Mouse (Mus musculus) left cerebral cortex, postnatal 4 days (tissue): ENCODE data around the gene Acvr2a. TPM values are rescaled to one million over a fixed set of nuclear protein-coding genes. Genes with fewer than 3 reads are reported as not detected.
"Not testable (repeated sequence)": the region's sequence is repeated elsewhere in the genome, so short reads cannot be mapped to it uniquely, and the experiment has no call there.

Experiments used
- DNase-seq: peaks from one replicate; pipeline ENCODE4 v3.0.0-alpha.2; 2022
- intact Hi-C: fragments of 180-260 bp; cut with DNase I; formaldehyde crosslinking; loops from one replicate; pipeline ENCODE4 v1.15.1; 2025
- total RNA-seq, 2 experiments: library from RNA; stranded (reverse); gene quantifications; 2 replicates each; pipeline ENCODE4 v1.2.3; 2021

Gene Acvr2a
- total RNA-seq, 2 experiments from 2014 or later, result 72.8 to 91.2 TPM

- DNase-seq, intact Hi-C loops: not testable (repeated sequence)
These were observed 51.7 kb downstream of the Acvr2a start for GRCm38 (mm10) chr2:48865596-48865995.

GRCm38 (mm10) chr2:48868199-48868913 is 54.4 kb downstream of the Acvr2a start:
- intact Hi-C loops, result no loop called here
- DNase-seq, result no peak

GRCm38 (mm10) chr2:48885945-48886344 is 72.0 kb downstream of the Acvr2a start:
- intact Hi-C loops, result loop anchor here (5.0 to 10.0 kb wide), 3 partner anchors 884 to 1394 kb away; no protein-coding TSS in a partner anchor
- DNase-seq, result peak; percentile 36

- no peak for DNase-seq
- intact Hi-C loops, result no loop called here
These were observed 81.3 kb downstream of the Acvr2a start for GRCm38 (mm10) chr2:48895186-48895585.

GRCm38 (mm10) chr2:48908866-48909265 is 95.0 kb downstream of the Acvr2a start:
- intact Hi-C loops, result no loop called here
- no peak for DNase-seq

GRCm38 (mm10) chr2:48914185-48914584 is 100.3 kb downstream of the Acvr2a start:
- DNase-seq, result no peak
- intact Hi-C loops, result loop anchor here (5.0 kb wide), 1 partner anchor 398 kb away; no protein-coding TSS in a partner anchor

- intact Hi-C loops, result no loop called here
- DNase-seq, result no peak
These were observed 101.9 kb downstream of the Acvr2a start for GRCm38 (mm10) chr2:48915832-48916231.

GRCm38 (mm10) chr2:48935058-48935457 is 121.1 kb downstream of the Acvr2a start:
- intact Hi-C loops, result no loop called here
- no peak for DNase-seq

- intact Hi-C loops, result loop anchor here (10.0 kb wide), 2 partner anchors 367 to 777 kb away; no protein-coding TSS in a partner anchor
These were observed 133.9 kb downstream of the Acvr2a start for GRCm38 (mm10) chr2:48947761-48948160.

GRCm38 (mm10) chr2:48948841-48949584 is 135.1 kb downstream of the Acvr2a start, which contains the start of gene Mbd5:
Mbd5 (plus strand) TSS chr2:48949508.
- intact Hi-C loops, result loop anchor here (10.0 kb wide), 2 partner anchors 366 to 776 kb away; no protein-coding TSS in a partner anchor
- DNase-seq, result peak; percentile 100

More at GRCm38 (mm10) chr2:48947761-48948160, 133.9 kb downstream of the Acvr2a start:
- no peak for DNase-seq

GRCm38 (mm10) chr2:48949743-48950251 is 135.9 kb downstream of the Acvr2a start:
- intact Hi-C loops, result loop anchor here (10.0 kb wide), 2 partner anchors 365 to 775 kb away; no protein-coding TSS in a partner anchor
- no peak for DNase-seq

- intact Hi-C loops, result no loop called here
These were observed 136.2 kb downstream of the Acvr2a start, which contains the start of gene Orc4 for GRCm38 (mm10) chr2:48950252-48950315. Orc4 (minus strand) TSS chr2:48950277.

GRCm38 (mm10) chr2:48950316-48950880 is 136.5 kb downstream of the Acvr2a start:
- no peak for DNase-seq
- intact Hi-C loops, result no loop called here

More at GRCm38 (mm10) chr2:48950252-48950315, 136.2 kb downstream of the Acvr2a start, which contains the start of gene Orc4:
- no peak for DNase-seq

Other genes with a start within 250 kb of the Acvr2a start
- 100 to 1,000 TPM in 1 of 2 experiments, 10 to 100 TPM in 1; 98.6 to 104 TPM for gene Mbd5, start 135.4 kb downstream of the Acvr2a start, total RNA-seq
- 10 to 100 TPM; 72.3 to 88.9 TPM for gene Orc4, start 136.2 kb downstream of the Acvr2a start, total RNA-seq